Mouse (Mus musculus): ENCODE measurements around the gene Tm7sf2.

DNA sequence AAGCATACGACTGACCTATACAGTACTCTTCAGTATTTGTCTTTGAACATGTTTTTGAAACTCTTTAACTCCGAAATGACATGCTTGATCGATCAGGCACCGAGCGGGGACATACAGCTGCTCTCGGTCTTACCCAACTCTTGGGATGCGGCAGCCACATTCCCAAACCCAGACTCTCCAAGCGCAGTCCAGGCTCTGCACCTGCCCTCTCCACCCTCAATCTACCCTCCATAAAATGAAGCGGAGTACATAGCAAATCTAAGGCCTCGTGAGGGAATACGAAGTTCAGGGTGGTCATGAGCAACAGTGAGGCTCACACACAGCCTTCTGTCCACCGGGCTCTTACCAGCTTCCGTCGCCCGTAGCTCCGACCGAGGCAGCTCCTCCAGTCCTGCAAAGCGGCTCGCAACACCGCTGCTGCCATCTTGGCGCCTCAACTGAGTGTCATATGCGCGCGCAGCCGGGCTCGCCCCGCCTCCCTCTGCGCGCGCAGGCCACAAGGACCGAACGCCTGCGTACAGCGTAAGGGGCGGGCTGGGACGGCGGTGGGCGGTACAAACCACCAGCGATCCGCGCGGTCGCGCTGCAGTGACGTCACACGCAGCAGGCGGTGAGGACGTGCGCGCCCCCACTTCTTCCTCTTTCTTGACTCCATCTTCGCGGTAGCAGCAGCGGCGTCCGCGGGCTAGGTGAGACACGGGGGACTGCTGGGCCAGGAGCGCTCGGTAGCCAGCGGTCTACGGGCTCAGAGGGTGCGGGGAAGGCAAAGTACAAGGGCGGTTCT lies 10.7 kb downstream of the Tm7sf2 start, which contains the start of the genes Mrpl49 and Fau:
- TF ChIP-seq KAT2A (conservative IDR thresholded peaks at IDR 0.05; ENCODE audit: low read depth, low read length): peak; percentile 71; the same call in 1 of the 2 replicates
- 0 out of 6 replicates have a peak, but pooled peaks of 1 of the 3 experiments have one; percentile 5 for TF ChIP-seq CTCF (IDR thresholded peaks at IDR 0.05 in 2 of 3, conservative IDR thresholded peaks at IDR 0.05 in 1 of 3; ENCODE audit: control insufficient read depth in 1 of 3, insufficient read depth in 1 of 3, low read depth in 2 of 3, low read length in 3 of 3, poor library complexity in 1 of 3, severe bottlenecking in 1 of 3)
- peak; percentile 73; the same call in 1 of the 2 replicates for TF ChIP-seq POLR2AphosphoS5 (IDR thresholded peaks at IDR 0.05; ENCODE audit: borderline replicate concordance, low read depth, low read length)
- TF ChIP-seq TCF12 (IDR thresholded peaks at IDR 0.05; ENCODE audit: low read depth, low read length): peak; percentile 70; the same call in 1 of the 2 replicates
- peak; percentile 70; the same call in 1 of the 2 replicates for TF ChIP-seq UBTF (IDR thresholded peaks at IDR 0.05; ENCODE audit: borderline replicate concordance, insufficient read depth, low read depth, low read length)
- TF ChIP-seq POLR2A (IDR thresholded peaks at IDR 0.05; ENCODE audit: control insufficient read depth in 1 of 2, insufficient read depth in 1 of 2, low read depth in 1 of 2, low read length in 2 of 2, poor library complexity in 1 of 2): peak; percentile 88 to 98
- peak; percentile 11; the same call in 1 of the 2 replicates for TF ChIP-seq E2F4 (IDR thresholded peaks at IDR 0.05; ENCODE audit: borderline replicate concordance, low read depth, low read length)
- no peak for TF ChIP-seq MAFK (IDR thresholded peaks at IDR 0.05; ENCODE audit: borderline replicate concordance, low read depth, low read length)
- TF ChIP-seq ZKSCAN1 (IDR thresholded peaks at IDR 0.05; ENCODE audit: low read depth, low read length): no peak
- TF ChIP-seq GABPA (IDR thresholded peaks at IDR 0.05; ENCODE audit: low read depth, low read length): no peak

All from MEL (cell line).